Mouse (Mus musculus): ENCODE data around the gene Acacb.
A peak's percentile ranks its signal among the peaks of the same experiment; 100 is the strongest.

Acacb gene

GRCm38 (mm10) chr5:114146028-114146888 lies at the start of gene Acacb:
Gene Acacb, plus strand, starts transcription at chr5:114146535.
- DNase-seq (ENCODE audit: low spot score), result no peak

GRCm38 (mm10) chr5:114099709-114100389 lies 46.5 kb upstream of the Acacb start:
- peak; percentile 89 for DNase-seq (ENCODE audit: low spot score)

GRCm38 (mm10) chr5:114100390-114101099 lies 45.8 kb upstream of the Acacb start:
- DNase-seq (ENCODE audit: low spot score), result no peak

GRCm38 (mm10) chr5:114101873-114102272 lies 44.5 kb upstream of the Acacb start:
- DNase-seq (ENCODE audit: low spot score), result no peak

GRCm38 (mm10) chr5:114102807-114103206 lies 43.5 kb upstream of the Acacb start:
- no peak for DNase-seq (ENCODE audit: low spot score)

- no peak for DNase-seq (ENCODE audit: low spot score)
These were observed 39.9 kb upstream of the Acacb start for GRCm38 (mm10) chr5:114106391-114106935.

- DNase-seq (ENCODE audit: low spot score), result no peak
These were observed 33.0 kb upstream of the Acacb start for GRCm38 (mm10) chr5:114113334-114113733.

GRCm38 (mm10) chr5:114115030-114115429 lies 31.3 kb upstream of the Acacb start:
- DNase-seq (ENCODE audit: low spot score), result no peak

GRCm38 (mm10) chr5:114116586-114116985 lies 29.7 kb upstream of the Acacb start:
- DNase-seq (ENCODE audit: low spot score), result no peak

GRCm38 (mm10) chr5:114119806-114120205 lies 26.5 kb upstream of the Acacb start:
- DNase-seq (ENCODE audit: low spot score), result no peak

- DNase-seq (ENCODE audit: low spot score), result no peak
These were observed 20.3 kb upstream of the Acacb start for GRCm38 (mm10) chr5:114126008-114126407.

- DNase-seq (ENCODE audit: low spot score), result no peak
These were observed 19.7 kb upstream of the Acacb start for GRCm38 (mm10) chr5:114126499-114127244.

GRCm38 (mm10) chr5:114127374-114128349 lies 18.7 kb upstream of the Acacb start, which contains the start of gene Alkbh2:
Gene Alkbh2, minus strand, starts transcription at chr5:114128218.
- DNase-seq (ENCODE audit: low spot score), result peak; percentile 73

GRCm38 (mm10) chr5:114129550-114130210 lies 16.7 kb upstream of the Acacb start:
- DNase-seq (ENCODE audit: low spot score), result no peak

- DNase-seq (ENCODE audit: low spot score), result peak; percentile 23
These were observed 16.1 kb upstream of the Acacb start, which contains the start of gene Ung for GRCm38 (mm10) chr5:114130211-114130605. Gene Ung, plus strand, starts transcription at chr5:114130386.

- peak; percentile 92 for DNase-seq (ENCODE audit: low spot score)
These were observed 15.4 kb upstream of the Acacb start for GRCm38 (mm10) chr5:114130698-114131520.

- DNase-seq (ENCODE audit: low spot score), result peak; percentile 49
These were observed 14.9 kb upstream of the Acacb start for GRCm38 (mm10) chr5:114131521-114131840.

- DNase-seq (ENCODE audit: low spot score), result no peak
These were observed 13.5 kb upstream of the Acacb start for GRCm38 (mm10) chr5:114132841-114133240.

GRCm38 (mm10) chr5:114134091-114134534 lies 12.2 kb upstream of the Acacb start:
- DNase-seq (ENCODE audit: low spot score), result peak; percentile 54

All from lung, postnatal 25 days (tissue).